Mouse (Mus musculus) myocyte (in vitro differentiated cells): ENCODE results near the gene Tpcn1. TPM values are rescaled to one million over a fixed set of nuclear protein-coding genes. Genes with fewer than 3 reads are reported as not detected.

Source experiments
- H3K27me3 ChIP-seq: one replicate; pipeline ENCODE4 v1.6.1; 2011; ENCODE audit not compliant: control insufficient read depth, insufficient read depth, insufficient read length
- H3K36me3 ChIP-seq: one replicate; pipeline ENCODE4 v1.6.1; 2011; ENCODE audit not compliant: control insufficient read depth, insufficient read depth
- H3K4me2 ChIP-seq: one replicate; pipeline ENCODE4 v1.6.1; 2011; ENCODE audit warnings: low read depth, control low read depth
- H3K4me3 ChIP-seq: one replicate; pipeline ENCODE4 v1.5.1; 2011; ENCODE audit warnings: mild to moderate bottlenecking, control low read depth, moderate library complexity
- H3K79me2 ChIP-seq: one replicate; pipeline ENCODE4 v1.6.1; 2011; ENCODE audit not compliant: control insufficient read depth, insufficient read depth
- H3ac ChIP-seq: one replicate; pipeline ENCODE4 v1.6.1; 2011; ENCODE audit not compliant: control insufficient read depth, insufficient read length
- CEBPB ChIP-seq: IDR thresholded peaks from 2 replicates; pipeline ENCODE4 v1.6.1; 2011; ENCODE audit warnings: mild to moderate bottlenecking, moderate library complexity; ENCODE audit not compliant: poor library complexity, insufficient read depth, severe bottlenecking
- E2F4 ChIP-seq: IDR thresholded peaks from one replicate; pipeline ENCODE4 v1.6.1; 2011; ENCODE audit warnings: mild to moderate bottlenecking, control low read depth, moderate library complexity; ENCODE audit not compliant: insufficient read depth
- MAX ChIP-seq: IDR thresholded peaks from one replicate; pipeline ENCODE4 v1.6.1; 2011; ENCODE audit warnings: low read depth, mild to moderate bottlenecking, control low read depth
- MYOD1 ChIP-seq, 3 experiments: IDR thresholded peaks; one replicate each; pipeline ENCODE4 v1.6.1; 2011; ENCODE audit warnings: control low read depth in 2 of 3, low read depth in 2 of 3, mild to moderate bottlenecking in 2 of 3, moderate library complexity in 1 of 3; ENCODE audit not compliant: insufficient read length in 2 of 3, control insufficient read depth in 1 of 3
- MYOG ChIP-seq, 3 experiments: IDR thresholded peaks; one replicate each; pipeline ENCODE4 v1.6.1; 2011; ENCODE audit warnings: control low read depth in 2 of 3, low read depth in 2 of 3, mild to moderate bottlenecking in 2 of 3; ENCODE audit not compliant: insufficient read length in 2 of 3, control insufficient read depth in 1 of 3, insufficient read depth in 1 of 3
- POLR2A ChIP-seq: IDR thresholded peaks from one replicate; pipeline ENCODE4 v1.6.1; 2011; ENCODE audit warnings: low read depth, mild to moderate bottlenecking, control low read depth, moderate library complexity; ENCODE audit not compliant: insufficient read length
- POLR2AphosphoS2 ChIP-seq: IDR thresholded peaks from one replicate; pipeline ENCODE4 v1.6.1; 2011; ENCODE audit warnings: low read depth, control low read depth; ENCODE audit not compliant: insufficient read length
- REST ChIP-seq: IDR thresholded peaks from one replicate; pipeline ENCODE4 v1.6.1; 2011; ENCODE audit warnings: mild to moderate bottlenecking, control low read depth, moderate library complexity; ENCODE audit not compliant: insufficient read depth, insufficient read length
- SRF ChIP-seq: IDR thresholded peaks from one replicate; pipeline ENCODE4 v1.6.1; 2011; ENCODE audit warnings: low read depth; ENCODE audit not compliant: control insufficient read depth, insufficient read length
- TCF12 ChIP-seq: IDR thresholded peaks from one replicate; pipeline ENCODE4 v1.6.1; 2011; ENCODE audit warnings: mild to moderate bottlenecking, control low read depth; ENCODE audit not compliant: poor library complexity, insufficient read depth, severe bottlenecking
- TCF3 ChIP-seq: IDR thresholded peaks from one replicate; pipeline ENCODE4 v1.6.1; 2011; ENCODE audit warnings: low read depth, control low read depth; ENCODE audit not compliant: insufficient read length
- USF1 ChIP-seq: IDR thresholded peaks from one replicate; pipeline ENCODE4 v1.6.1; 2011; ENCODE audit warnings: low read depth, mild to moderate bottlenecking, control low read depth, moderate library complexity
- polyA plus RNA-seq: library from polyadenylated mRNA; unstranded; fragments of >200 nt; fragmentation: generic; extraction: Trizol; gene quantifications from one replicate; pipeline ENCODE4 v1.2.1, GENCODE M21; 2012; ENCODE audit warnings: missing spikeins

The Tpcn1 gene
- polyA plus RNA-seq, 1 experiment = 88.7 TPM

- no peak overlapping the region for H3K4me3 ChIP-seq
- TF ChIP-seq REST = no peak
- TF ChIP-seq USF1 = no peak
- TF ChIP-seq E2F4 = no peak
- no peak for TF ChIP-seq POLR2A
- TF ChIP-seq TCF3 = no peak
- no peak for TF ChIP-seq MYOD1 (IDR thresholded peaks at IDR 0.05; ENCODE audit: control insufficient read depth in 1 of 3, insufficient read length in 2 of 3, low read depth in 2 of 3)
- no peak for TF ChIP-seq TCF12
- TF ChIP-seq MAX = no peak
- no peak for TF ChIP-seq CEBPB
- TF ChIP-seq MYOG (IDR thresholded peaks at IDR 0.05; ENCODE audit: control insufficient read depth in 1 of 3, insufficient read depth in 1 of 3, insufficient read length in 2 of 3, low read depth in 2 of 3) = no peak
- no peak for TF ChIP-seq SRF
- TF ChIP-seq POLR2AphosphoS2 = no peak
- H3K36me3 ChIP-seq = no peaks in the 10 kb centered on the region
- no peaks in the 10 kb centered on the region for H3K27me3 ChIP-seq
- H3ac ChIP-seq = no peak overlapping the region
- H3K79me2 ChIP-seq = no peaks in the 10 kb centered on the region
- no peak overlapping the region for H3K4me2 ChIP-seq
These were observed 97.7 kb downstream of the Tpcn1 start for GRCm38 (mm10) chr5:120490679-120491192.

DNA sequence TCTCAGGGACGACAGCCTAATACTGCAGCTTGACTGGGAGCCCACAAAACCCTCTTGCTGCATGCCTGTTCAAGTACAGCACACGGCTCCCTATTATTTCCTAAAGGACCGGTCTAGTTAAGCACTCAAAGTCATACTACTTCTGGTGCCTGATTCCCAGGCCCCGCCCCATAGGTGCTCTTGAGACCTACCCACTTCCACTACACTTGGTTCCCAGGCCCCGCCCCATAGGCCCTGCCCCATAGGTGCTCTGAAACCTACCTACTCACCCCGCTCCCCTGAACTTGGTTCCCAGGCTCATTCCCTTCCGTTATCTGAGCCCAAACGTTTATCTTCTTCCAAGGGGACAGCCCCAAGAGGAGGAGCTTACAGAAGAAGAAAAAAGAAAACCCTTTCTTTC is 100.6 kb downstream of the Tpcn1 start:
- H3K4me3 ChIP-seq = no peak overlapping the region
- no peak for TF ChIP-seq MYOG (IDR thresholded peaks at IDR 0.05; ENCODE audit: control insufficient read depth in 1 of 3, insufficient read depth in 1 of 3, insufficient read length in 2 of 3, low read depth in 2 of 3)
- TF ChIP-seq POLR2AphosphoS2 = no peak
- no peak for TF ChIP-seq TCF12
- no peak for TF ChIP-seq POLR2A
- TF ChIP-seq CEBPB = no peak
- TF ChIP-seq REST = no peak
- no peak for TF ChIP-seq E2F4
- TF ChIP-seq MYOD1 (IDR thresholded peaks at IDR 0.05; ENCODE audit: control insufficient read depth in 1 of 3, insufficient read length in 2 of 3, low read depth in 2 of 3) = no peak
- TF ChIP-seq MAX = no peak
- H3ac ChIP-seq = no peak overlapping the region
- no peaks in the 10 kb centered on the region for H3K79me2 ChIP-seq
- H3K4me2 ChIP-seq = no peak overlapping the region
- no peaks in the 10 kb centered on the region for H3K27me3 ChIP-seq
- no peaks in the 10 kb centered on the region for H3K36me3 ChIP-seq

Other genes starting within 250 kb of the Tpcn1 start
- gene Lhx5, start 157.0 kb downstream of the Tpcn1 start, polyA plus RNA-seq = not detected
- 1.4 TPM for gene Sdsl, start 115.9 kb downstream of the Tpcn1 start, polyA plus RNA-seq
- not detected for gene Sds, start 112.1 kb downstream of the Tpcn1 start, polyA plus RNA-seq
- 75.3 TPM for gene Plbd2, start 85.0 kb downstream of the Tpcn1 start, polyA plus RNA-seq
- gene Slc8b1, start 77.5 kb downstream of the Tpcn1 start, polyA plus RNA-seq = 19.6 TPM
- 0.91 TPM for gene Iqcd, start 343 bp upstream of the Tpcn1 start, polyA plus RNA-seq
- 14.7 TPM for gene Rita1, start 23.9 kb upstream of the Tpcn1 start, polyA plus RNA-seq
- 56.3 TPM for gene Ddx54, start 24.1 kb upstream of the Tpcn1 start, polyA plus RNA-seq
- gene Cfap73, start 45.6 kb upstream of the Tpcn1 start, polyA plus RNA-seq = not detected
- 0.01 TPM for gene Rasal1, start 60.1 kb upstream of the Tpcn1 start, polyA plus RNA-seq
- not detected for gene Dtx1, start 123.3 kb upstream of the Tpcn1 start, polyA plus RNA-seq
- gene Oas2, start 161.2 kb upstream of the Tpcn1 start, polyA plus RNA-seq = not detected
- gene Oas3, start 189.0 kb upstream of the Tpcn1 start, polyA plus RNA-seq = 0.01 TPM
- gene Oas1e, start 206.9 kb upstream of the Tpcn1 start, polyA plus RNA-seq = not detected
- 0.01 TPM for gene Oas1c, start 223.8 kb upstream of the Tpcn1 start, polyA plus RNA-seq